Mouse (Mus musculus): ENCODE measurements around the gene Olfr784. TPM values are rescaled to one million over a fixed set of nuclear protein-coding genes. Genes with fewer than 3 reads are reported as not detected.
"Not testable (repeated sequence)": the region's sequence is repeated elsewhere in the genome, so short reads cannot be mapped to it uniquely, and the experiment has no call there.

The Olfr784 gene
- polyA plus RNA-seq (2012; rRNA removed), result 0.04 TPM in 1 of 2 replicates, not detected in the other
- polyA plus RNA-seq (2014; fragmentation: Nextera tagmentation; extraction: Ambion mirVana), result 0.12 and 0.15 TPM in 2 replicates

DNA sequence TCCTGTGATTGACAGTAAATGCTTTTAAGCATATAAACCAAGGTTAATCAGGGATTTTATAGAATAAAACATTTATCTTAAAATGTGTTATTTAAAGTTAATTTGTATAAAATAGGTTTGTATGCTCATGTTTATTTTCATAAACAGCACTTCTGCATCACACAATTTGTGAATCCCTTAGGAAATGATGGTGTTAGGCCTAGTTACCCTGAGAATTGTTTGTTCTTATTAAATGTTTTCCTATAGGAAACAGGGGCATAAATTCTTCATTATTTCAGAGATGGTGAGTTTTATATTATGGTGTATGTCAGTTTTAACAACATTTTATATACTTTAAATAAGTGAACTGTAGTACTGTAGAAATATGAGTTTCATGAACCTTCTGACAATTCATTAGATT, at the start of gene Olfr784:
Gene Olfr784, plus strand, starts transcription at position 301 of the 400 bp plus-strand sequence.
- no peaks in the 10 kb centered on the region for H3K36me3 ChIP-seq (ENCODE audit: control insufficient read depth, insufficient read depth, low read length)
- H3K9ac ChIP-seq (ENCODE audit: low read depth, low read length, severe bottlenecking), result no peak within 1 kb of the TSS
- no peak for TF ChIP-seq POLR2A (IDR thresholded peaks at IDR 0.05; ENCODE audit: borderline replicate concordance, extremely low read depth, insufficient read depth, insufficient read length)
- no peaks in the 10 kb centered on the region for H3K27me3 ChIP-seq (ENCODE audit: control insufficient read depth, insufficient read depth, low read length)
- ATAC-seq (ENCODE audit: low FRiP score, low read depth) (no peak), DNase-seq (ENCODE audit: low spot score) (no peak)
- H3K4me2 ChIP-seq (replicated peaks; ENCODE audit: low read depth, low read length, severe bottlenecking), result no peak within 1 kb of the TSS
- no peak within 1 kb of the TSS for H3K27ac ChIP-seq (replicated peaks; ENCODE audit: low read depth, low read length)
- H3K9me3 ChIP-seq (ENCODE audit: control insufficient read depth, low read length), result no peaks in the 10 kb centered on the region
- H3K4me1 ChIP-seq (ENCODE audit: control insufficient read depth, insufficient read depth, low read length), result no peaks in the 10 kb centered on the region
- no peak within 1 kb of the TSS for H3K4me3 ChIP-seq (replicated peaks; ENCODE audit: low read length)

DNA sequence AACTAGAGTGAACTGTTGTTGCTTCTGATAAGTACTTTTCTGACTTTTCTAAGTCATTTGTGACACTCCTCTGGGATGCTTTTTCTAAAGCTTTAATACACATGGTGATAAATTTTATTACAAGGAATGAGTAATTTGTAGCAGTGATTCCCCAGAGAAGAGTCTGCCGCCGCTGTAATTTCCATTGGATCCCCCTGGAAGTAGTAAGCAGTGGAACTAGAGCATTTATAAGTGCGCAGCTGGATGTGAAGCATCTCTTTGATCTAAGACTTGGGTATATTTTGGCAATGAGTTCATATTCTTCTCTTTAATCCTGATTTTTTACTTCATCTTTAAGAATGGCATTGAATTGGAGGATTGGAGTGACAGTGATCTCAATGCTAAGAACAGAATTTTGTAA, 35.3 kb upstream of the Olfr784 start, which contains the start of gene Olfr782:
Gene Olfr782, plus strand, starts transcription at position 301 of the 400 bp plus-strand sequence.
- Histone ChIP-seq H3K4me2 (replicated peaks; ENCODE audit: low read depth, low read length, severe bottlenecking) (no peak within 1 kb of the TSS), H3K9ac (ENCODE audit: low read depth, low read length, severe bottlenecking) (no peak within 1 kb of the TSS), H3K4me1 (ENCODE audit: control insufficient read depth, insufficient read depth, low read length) (no peaks in the 10 kb centered on the region), H3K9me3 (ENCODE audit: control insufficient read depth, low read length) (no peaks in the 10 kb centered on the region), H3K4me3 (replicated peaks; ENCODE audit: low read length) (no peak within 1 kb of the TSS), H3K27me3 (ENCODE audit: control insufficient read depth, insufficient read depth, low read length) (no peaks in the 10 kb centered on the region), H3K27ac (replicated peaks; ENCODE audit: low read depth, low read length) (no peak within 1 kb of the TSS), H3K36me3 (ENCODE audit: control insufficient read depth, insufficient read depth, low read length) (no peaks in the 10 kb centered on the region)
- ATAC-seq (ENCODE audit: low FRiP score, low read depth) (no peak), DNase-seq (ENCODE audit: low spot score) (no peak)
- no peak for TF ChIP-seq POLR2A (IDR thresholded peaks at IDR 0.05; ENCODE audit: borderline replicate concordance, extremely low read depth, insufficient read depth, insufficient read length)
- WGBS, result 85% methylated on average over 3 of the region's 3 CpGs

DNA sequence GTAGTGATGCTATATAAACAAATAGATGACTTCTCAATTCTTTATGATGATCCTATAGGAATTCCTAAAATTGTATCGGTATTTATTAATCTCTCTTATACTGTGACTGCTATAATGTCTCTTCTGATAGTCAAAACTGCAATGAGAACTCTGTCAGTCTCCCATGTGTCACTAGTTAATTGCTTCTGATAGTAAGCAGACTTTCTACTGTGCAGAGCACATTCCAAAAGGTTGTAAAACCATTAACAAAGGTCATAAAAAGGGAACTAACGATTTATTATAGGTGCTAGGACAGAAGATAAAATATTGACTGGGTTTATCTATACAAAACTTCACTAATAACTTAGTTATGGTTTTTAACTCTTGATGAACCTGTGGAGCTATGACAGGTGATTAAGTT, 31.4 kb upstream of the Olfr784 start:
- not testable (repeated sequence) for DNase-seq (ENCODE audit: low spot score); H3K4me3 ChIP-seq (replicated peaks; ENCODE audit: low read length); H3K36me3 ChIP-seq (ENCODE audit: control insufficient read depth, insufficient read depth, low read length); H3K4me2 ChIP-seq (replicated peaks; ENCODE audit: low read depth, low read length, severe bottlenecking); H3K9me3 ChIP-seq (ENCODE audit: control insufficient read depth, low read length); H3K27ac ChIP-seq (replicated peaks; ENCODE audit: low read depth, low read length); ATAC-seq (ENCODE audit: low FRiP score, low read depth); H3K4me1 ChIP-seq (ENCODE audit: control insufficient read depth, insufficient read depth, low read length); H3K27me3 ChIP-seq (ENCODE audit: control insufficient read depth, insufficient read depth, low read length); H3K9ac ChIP-seq (ENCODE audit: low read depth, low read length, severe bottlenecking)
- WGBS, result 56% methylated on average over 2 of the region's 2 CpGs

DNA sequence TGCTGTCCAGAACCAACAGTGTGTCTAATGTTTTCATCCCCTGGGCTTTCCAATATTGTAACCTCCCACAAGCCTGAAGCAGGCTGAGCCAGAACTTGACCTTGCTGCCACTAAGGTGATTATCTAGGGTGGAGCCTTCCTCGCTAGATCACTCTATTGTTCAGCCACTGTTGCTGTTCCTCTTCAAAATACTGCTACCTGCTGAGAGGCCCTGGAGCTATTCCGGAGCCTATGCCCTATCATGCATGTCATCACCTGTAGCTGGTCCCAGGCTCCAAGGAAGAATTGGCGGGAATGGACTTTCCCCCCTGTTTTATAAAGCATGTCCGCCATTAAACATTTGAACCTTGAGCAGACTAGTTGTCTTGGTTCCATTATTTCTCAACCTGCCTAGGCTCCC, 27.4 kb upstream of the Olfr784 start:
- WGBS, result 87% methylated on average over 4 of the region's 4 CpGs

DNA sequence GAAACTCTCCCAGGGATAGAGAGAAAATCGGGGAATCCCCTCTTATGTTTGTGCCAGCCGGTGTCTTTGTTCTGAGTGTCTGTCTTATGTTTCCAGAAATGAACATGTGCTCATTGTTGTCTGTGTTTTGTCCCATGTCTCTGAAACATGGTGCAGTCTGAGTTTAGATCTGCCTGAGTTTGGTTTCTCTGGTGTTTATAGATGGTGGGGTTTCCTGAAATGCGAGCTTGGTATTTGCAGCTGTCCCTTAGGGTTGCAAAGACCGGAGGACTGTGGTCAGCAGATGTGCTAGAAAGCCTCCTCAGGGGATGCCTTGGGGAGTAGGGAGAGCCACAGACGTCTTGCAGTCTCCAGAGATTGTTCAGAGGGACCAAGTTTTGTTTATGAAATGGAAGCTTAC, 26.6 kb upstream of the Olfr784 start:
- Histone ChIP-seq H3K36me3 (ENCODE audit: control insufficient read depth, insufficient read depth, low read length) (no peaks in the 10 kb centered on the region), H3K4me1 (ENCODE audit: control insufficient read depth, insufficient read depth, low read length) (no peaks in the 10 kb centered on the region), H3K9me3 (ENCODE audit: control insufficient read depth, low read length) (no peaks in the 10 kb centered on the region), H3K4me2 (replicated peaks; ENCODE audit: low read depth, low read length, severe bottlenecking) (no peak overlapping the region), H3K27ac (replicated peaks; ENCODE audit: low read depth, low read length) (no peak overlapping the region), H3K4me3 (replicated peaks; ENCODE audit: low read length) (no peak overlapping the region), H3K27me3 (ENCODE audit: control insufficient read depth, insufficient read depth, low read length) (no peaks in the 10 kb centered on the region), H3K9ac (ENCODE audit: low read depth, low read length, severe bottlenecking) (no peak overlapping the region)
- ATAC-seq (ENCODE audit: low FRiP score, low read depth) (no peak), DNase-seq (ENCODE audit: low spot score) (no peak)
- WGBS, result 64% methylated on average over 5 of the region's 5 CpGs
- no peak for TF ChIP-seq POLR2A (IDR thresholded peaks at IDR 0.05; ENCODE audit: borderline replicate concordance, extremely low read depth, insufficient read depth, insufficient read length)

More for the DNA sequence above, 27.4 kb upstream of the Olfr784 start:
- H3K9me3 ChIP-seq (ENCODE audit: control insufficient read depth, low read length); H3K27me3 ChIP-seq (ENCODE audit: control insufficient read depth, insufficient read depth, low read length); H3K9ac ChIP-seq (ENCODE audit: low read depth, low read length, severe bottlenecking); H3K4me1 ChIP-seq (ENCODE audit: control insufficient read depth, insufficient read depth, low read length); H3K4me2 ChIP-seq (replicated peaks; ENCODE audit: low read depth, low read length, severe bottlenecking); H3K36me3 ChIP-seq (ENCODE audit: control insufficient read depth, insufficient read depth, low read length); ATAC-seq (ENCODE audit: low FRiP score, low read depth); H3K4me3 ChIP-seq (replicated peaks; ENCODE audit: low read length); DNase-seq (ENCODE audit: low spot score); H3K27ac ChIP-seq (replicated peaks; ENCODE audit: low read depth, low read length): not testable (repeated sequence)

DNA sequence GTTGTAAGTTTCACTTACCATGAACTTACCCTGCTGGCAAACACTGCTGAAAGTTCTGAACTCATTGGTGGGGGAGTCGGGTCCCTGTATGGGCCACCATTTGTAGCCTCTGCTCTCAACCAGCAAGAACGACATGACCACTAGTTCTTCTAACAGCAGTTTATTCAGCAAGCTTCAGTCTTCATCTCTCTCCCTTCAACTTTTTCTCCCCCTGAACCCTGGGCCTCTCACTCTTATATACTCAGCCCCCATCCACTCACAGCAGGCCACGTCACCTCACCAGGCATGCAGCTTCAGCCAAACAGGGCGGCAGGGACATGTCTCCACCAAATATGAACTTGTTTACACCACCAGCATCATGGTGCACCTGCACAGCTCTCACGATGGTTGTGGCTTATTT, 9.8 kb upstream of the Olfr784 start:
- not testable (repeated sequence) for H3K27ac ChIP-seq (replicated peaks; ENCODE audit: low read depth, low read length); H3K4me2 ChIP-seq (replicated peaks; ENCODE audit: low read depth, low read length, severe bottlenecking); H3K4me3 ChIP-seq (replicated peaks; ENCODE audit: low read length); H3K27me3 ChIP-seq (ENCODE audit: control insufficient read depth, insufficient read depth, low read length); DNase-seq (ENCODE audit: low spot score); ATAC-seq (ENCODE audit: low FRiP score, low read depth); H3K4me1 ChIP-seq (ENCODE audit: control insufficient read depth, insufficient read depth, low read length); H3K9ac ChIP-seq (ENCODE audit: low read depth, low read length, severe bottlenecking); H3K9me3 ChIP-seq (ENCODE audit: control insufficient read depth, low read length); H3K36me3 ChIP-seq (ENCODE audit: control insufficient read depth, insufficient read depth, low read length)
- WGBS, result 95% methylated on average over 5 of the region's 5 CpGs
